Mouse (Mus musculus): ENCODE measurements around the gene Dpp7.
A peak's percentile ranks its signal among the peaks of the same experiment; 100 is the strongest.

Dpp7 gene

GRCm38 (mm10) chr2:25365091-25365761 is 9.1 kb upstream of the Dpp7 start, which contains the start of gene Uap1l1:
Gene Uap1l1 (minus strand): TSS chr2:25365682.
- peak; percentile 83 for DNase-seq (ENCODE audit: low read depth)

GRCm38 (mm10) chr2:25364761-25365090 is 8.6 kb upstream of the Dpp7 start:
- no peak for DNase-seq (ENCODE audit: low read depth)

GRCm38 (mm10) chr2:25364313-25364712 is 8.2 kb upstream of the Dpp7 start:
- no peak for DNase-seq (ENCODE audit: low read depth)

GRCm38 (mm10) chr2:25363478-25364178 is 7.5 kb upstream of the Dpp7 start:
- DNase-seq (ENCODE audit: low read depth) = no peak

GRCm38 (mm10) chr2:25359848-25360247 is 3.7 kb upstream of the Dpp7 start:
- DNase-seq (ENCODE audit: low read depth) = no peak

GRCm38 (mm10) chr2:25355419-25356066 is 616 bp downstream of the Dpp7 start:
- no peak for DNase-seq (ENCODE audit: low read depth)

- no peak for DNase-seq (ENCODE audit: low read depth)
Measured at GRCm38 (mm10) chr2:25354211-25354610, 1.9 kb downstream of the Dpp7 start.

- no peak for DNase-seq (ENCODE audit: low read depth)
Measured at GRCm38 (mm10) chr2:25350701-25351100, 5.5 kb downstream of the Dpp7 start.

- no peak for DNase-seq (ENCODE audit: low read depth)
Measured at GRCm38 (mm10) chr2:25349499-25349898, 6.7 kb downstream of the Dpp7 start.

GRCm38 (mm10) chr2:25348162-25348561 is 8.0 kb downstream of the Dpp7 start:
- DNase-seq (ENCODE audit: low read depth) = no peak

- no peak for DNase-seq (ENCODE audit: low read depth)
Measured at GRCm38 (mm10) chr2:25338303-25338702, 17.9 kb downstream of the Dpp7 start.

GRCm38 (mm10) chr2:25333569-25333968 is 22.6 kb downstream of the Dpp7 start:
- no peak for DNase-seq (ENCODE audit: low read depth)

- peak; percentile 100 for DNase-seq (ENCODE audit: low read depth)
Measured at GRCm38 (mm10) chr2:25332286-25333160, 23.6 kb downstream of the Dpp7 start, which contains the start of gene Man1b1. Gene Man1b1 (plus strand): TSS chr2:25332338.

GRCm38 (mm10) chr2:25331470-25331869 is 24.7 kb downstream of the Dpp7 start:
- peak; percentile 17 for DNase-seq (ENCODE audit: low read depth)

- DNase-seq (ENCODE audit: low read depth) = peak; percentile 65
Measured at GRCm38 (mm10) chr2:25328440-25328839, 27.7 kb downstream of the Dpp7 start.

GRCm38 (mm10) chr2:25326036-25326435 is 30.1 kb downstream of the Dpp7 start:
- DNase-seq (ENCODE audit: low read depth) = no peak

- no peak for DNase-seq (ENCODE audit: low read depth)
Measured at GRCm38 (mm10) chr2:25320084-25320483, 36.1 kb downstream of the Dpp7 start.

- peak; percentile 77 for DNase-seq (ENCODE audit: low read depth)
Measured at GRCm38 (mm10) chr2:25318971-25319773, 37.0 kb downstream of the Dpp7 start, which contains the start of gene Grin1. Gene Grin1 (minus strand): TSS chr2:25319187.

- no peak for DNase-seq (ENCODE audit: low read depth)
Measured at GRCm38 (mm10) chr2:25318119-25318966, 37.8 kb downstream of the Dpp7 start.

GRCm38 (mm10) chr2:25311491-25311891 is 44.7 kb downstream of the Dpp7 start:
- no peak for DNase-seq (ENCODE audit: low read depth)
